ENCODE assay signal across 22 mouse cellular contexts in the genomic region with DNA sequence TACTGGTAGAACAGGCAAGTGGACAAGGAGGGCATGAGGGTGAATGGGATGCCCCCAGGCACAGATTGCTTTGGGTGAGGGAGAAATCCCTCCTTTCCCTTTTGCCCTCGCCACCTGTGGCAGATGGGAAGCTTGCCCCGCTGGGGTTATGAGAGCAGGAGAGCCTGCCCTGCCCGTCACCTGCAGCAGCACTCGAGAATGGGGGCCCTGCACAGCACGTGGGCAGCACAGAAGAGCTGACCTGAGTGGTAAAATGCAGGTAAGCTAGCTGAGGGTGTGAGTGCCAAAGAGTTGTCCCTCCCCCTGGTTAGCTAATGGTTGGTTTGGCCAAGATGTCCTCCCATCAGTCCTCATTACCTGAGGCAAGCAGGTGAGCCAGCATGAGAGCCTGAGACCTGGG. TPM values are rescaled to one million over a fixed set of nuclear protein-coding genes. Genes with fewer than 3 reads are reported as not detected.
"Had no signal": no experiment of that assay in that cellular context is flagged by ENCODE, and none has a peak within 500 bp of the region (broad histone marks: within the 10 kb centered on the region; RNA-seq: fewer than 3 reads in every experiment).

No protein-coding gene starts in this region.

- H3K4me3 ChIP-seq: lung, embryonic 15.5 days; midbrain, embryonic 13.5 days; midbrain, embryonic 15.5 days; neural tube, embryonic 12.5 days; stomach, embryonic 15.5 days had no signal

- H3K27me3 ChIP-seq: lung, embryonic 15.5 days; midbrain, embryonic 13.5 days; midbrain, embryonic 15.5 days; neural tube, embryonic 12.5 days; stomach, embryonic 15.5 days had no signal

- H3K27ac ChIP-seq: lung, embryonic 15.5 days; macrophage; midbrain, embryonic 13.5 days; midbrain, embryonic 15.5 days; neural tube, embryonic 12.5 days; stomach, embryonic 15.5 days had no signal

- H3K36me3 ChIP-seq: lung, embryonic 15.5 days; midbrain, embryonic 13.5 days; midbrain, embryonic 15.5 days; neural tube, embryonic 12.5 days; stomach, embryonic 15.5 days had no signal

- H3K9ac ChIP-seq: lung, embryonic 15.5 days; midbrain, embryonic 13.5 days; midbrain, embryonic 15.5 days; neural tube, embryonic 12.5 days; stomach, embryonic 15.5 days had no signal

- H3K9me3 ChIP-seq: lung, embryonic 15.5 days; midbrain, embryonic 13.5 days; midbrain, embryonic 15.5 days; neural tube, embryonic 12.5 days; stomach, embryonic 15.5 days had no signal

- H3K4me1 ChIP-seq: lung, embryonic 15.5 days; megakaryocyte, embryonic 14.5 days; midbrain, embryonic 13.5 days; midbrain, embryonic 15.5 days; neural tube, embryonic 12.5 days; stomach, embryonic 15.5 days had no signal

- ATAC-seq: lung, postnatal 0 days; midbrain, embryonic 13.5 days; midbrain, embryonic 15.5 days had no signal

- H3K4me2 ChIP-seq: lung, embryonic 15.5 days; midbrain, embryonic 11.5 days; midbrain, embryonic 13.5 days; midbrain, embryonic 15.5 days; neural tube, embryonic 12.5 days; stomach, embryonic 15.5 days had no signal

- DNase-seq: lung, adult 2 months; lung, postnatal 14 days; lung, postnatal 36 days; right cerebral cortex, postnatal 14 days; thymus, adult 18-20 months; thymus, postnatal 36 days had no signal

RNA-seq across cellular contexts. Expression of a gene that starts 12.1 kb away (rescaled TPM):
- total RNA-seq: megakaryocyte progenitor cell, adult 5-6 weeks; midbrain, postnatal 0 days; monocyte, adult 5-6 weeks; neutrophil, adult 5-6 weeks had no signal
- polyA plus RNA-seq: lung, adult 2 months; lung, embryonic 15.5 days; lung, postnatal 0 days; macrophage; midbrain, embryonic 11.5 days; midbrain, embryonic 13.5 days; midbrain, embryonic 15.5 days; midbrain, postnatal 0 days; neural tube, embryonic 12.5 days; neural tube, embryonic 14.5 days; spleen, adult 2 months; stomach, embryonic 15.5 days; thymus, postnatal 0 days had no signal

RNA-seq across cellular contexts. Expression of a gene that starts 24.7 kb away (rescaled TPM):
- total RNA-seq: megakaryocyte progenitor cell, adult 5-6 weeks; midbrain, postnatal 0 days; monocyte, adult 5-6 weeks; neutrophil, adult 5-6 weeks had no signal
- polyA plus RNA-seq: lung, adult 2 months; lung, embryonic 15.5 days; lung, postnatal 0 days; macrophage; midbrain, embryonic 11.5 days; midbrain, embryonic 13.5 days; midbrain, embryonic 15.5 days; midbrain, postnatal 0 days; neural tube, embryonic 12.5 days; neural tube, embryonic 14.5 days; spleen, adult 2 months; stomach, embryonic 15.5 days had no signal

RNA-seq across cellular contexts. Expression of a gene that starts 27.1 kb away (rescaled TPM):
- total RNA-seq: megakaryocyte progenitor cell, adult 5-6 weeks; midbrain, postnatal 0 days; monocyte, adult 5-6 weeks; neutrophil, adult 5-6 weeks had no signal
- polyA plus RNA-seq: lung, adult 2 months; lung, embryonic 15.5 days; lung, postnatal 0 days; macrophage; midbrain, embryonic 11.5 days; midbrain, embryonic 13.5 days; midbrain, embryonic 15.5 days; midbrain, postnatal 0 days; neural tube, embryonic 12.5 days; neural tube, embryonic 14.5 days; spleen, adult 2 months; stomach, embryonic 15.5 days; thymus, postnatal 0 days had no signal

RNA-seq across cellular contexts. Expression of a gene that starts 47.9 kb away (rescaled TPM):
- total RNA-seq: megakaryocyte progenitor cell, adult 5-6 weeks; midbrain, postnatal 0 days; neutrophil, adult 5-6 weeks had no signal
- polyA plus RNA-seq: lung, adult 2 months; lung, embryonic 15.5 days; lung, postnatal 0 days; macrophage; midbrain, embryonic 11.5 days; midbrain, embryonic 13.5 days; midbrain, embryonic 15.5 days; midbrain, postnatal 0 days; neural tube, embryonic 12.5 days; neural tube, embryonic 14.5 days; spleen, adult 2 months; stomach, embryonic 15.5 days had no signal

RNA-seq across cellular contexts. Expression of a gene that starts 54.1 kb away (rescaled TPM):
- total RNA-seq: midbrain, postnatal 0 days; monocyte, adult 5-6 weeks; neutrophil, adult 5-6 weeks had no signal
- polyA plus RNA-seq: lung, adult 2 months; lung, embryonic 15.5 days; lung, postnatal 0 days; macrophage; midbrain, embryonic 11.5 days; midbrain, embryonic 13.5 days; midbrain, embryonic 15.5 days; midbrain, postnatal 0 days; neural tube, embryonic 12.5 days; neural tube, embryonic 14.5 days; spleen, adult 2 months; stomach, embryonic 15.5 days; thymus, postnatal 0 days had no signal
